Mouse (Mus musculus): ENCODE results near the gene Acvr1b.

Gene Acvr1b

DNA sequence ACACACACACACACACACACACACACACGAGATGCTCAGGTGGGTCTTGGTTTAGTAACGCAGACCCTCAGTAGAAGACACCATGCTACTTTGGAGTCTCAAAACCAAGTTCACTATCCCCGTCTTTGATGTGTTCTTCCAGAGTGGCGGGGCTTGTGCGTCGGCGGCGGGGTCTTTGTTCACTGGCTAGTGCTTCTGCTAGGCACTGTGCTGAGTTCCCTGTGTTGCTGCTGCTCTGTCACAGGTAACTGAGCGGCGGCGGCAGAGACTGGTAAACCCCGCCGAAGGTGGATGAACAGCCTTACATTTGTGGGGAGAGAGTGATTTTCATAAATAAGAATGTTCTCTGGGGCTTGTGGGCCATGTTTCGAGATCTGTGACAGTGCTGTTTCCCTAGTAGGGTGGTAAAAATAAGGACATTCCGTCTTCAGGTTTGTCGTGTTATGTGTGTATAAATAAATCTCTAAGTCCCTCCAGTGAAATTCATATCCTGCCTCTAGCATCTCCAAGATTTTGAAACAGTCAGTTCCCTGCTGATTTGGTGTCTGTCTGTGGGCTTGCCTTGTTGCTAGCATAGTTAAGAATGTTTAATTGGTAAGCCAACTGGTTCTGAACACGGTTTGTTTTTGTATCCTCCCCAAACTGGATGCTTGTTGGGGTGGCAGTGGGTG, 1.9 kb downstream of the Acvr1b start:
- DNase-seq = peak in 1 of 2 experiments; percentile 66

DNA sequence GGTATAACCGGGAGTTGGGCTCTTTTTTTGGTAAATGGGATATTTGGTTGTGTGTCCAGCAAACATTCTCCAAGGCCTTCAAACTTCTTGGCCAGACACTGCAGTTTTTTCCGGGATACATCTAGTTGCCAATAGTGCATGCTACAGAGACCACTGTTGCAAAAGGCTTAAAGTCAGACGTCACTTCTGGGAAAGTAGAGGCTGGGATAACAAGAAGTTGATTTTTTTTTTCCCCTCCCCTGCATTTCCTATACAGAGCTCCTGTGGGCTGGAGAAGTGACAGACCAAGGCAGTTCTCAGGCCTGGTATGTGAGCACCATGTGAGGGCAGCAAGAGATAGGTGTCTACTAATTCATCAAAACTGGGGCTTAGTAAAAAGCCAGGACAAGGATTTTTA, 2.4 kb downstream of the Acvr1b start:
- peak in 1 of 2 experiments; percentile 20 for DNase-seq

DNA sequence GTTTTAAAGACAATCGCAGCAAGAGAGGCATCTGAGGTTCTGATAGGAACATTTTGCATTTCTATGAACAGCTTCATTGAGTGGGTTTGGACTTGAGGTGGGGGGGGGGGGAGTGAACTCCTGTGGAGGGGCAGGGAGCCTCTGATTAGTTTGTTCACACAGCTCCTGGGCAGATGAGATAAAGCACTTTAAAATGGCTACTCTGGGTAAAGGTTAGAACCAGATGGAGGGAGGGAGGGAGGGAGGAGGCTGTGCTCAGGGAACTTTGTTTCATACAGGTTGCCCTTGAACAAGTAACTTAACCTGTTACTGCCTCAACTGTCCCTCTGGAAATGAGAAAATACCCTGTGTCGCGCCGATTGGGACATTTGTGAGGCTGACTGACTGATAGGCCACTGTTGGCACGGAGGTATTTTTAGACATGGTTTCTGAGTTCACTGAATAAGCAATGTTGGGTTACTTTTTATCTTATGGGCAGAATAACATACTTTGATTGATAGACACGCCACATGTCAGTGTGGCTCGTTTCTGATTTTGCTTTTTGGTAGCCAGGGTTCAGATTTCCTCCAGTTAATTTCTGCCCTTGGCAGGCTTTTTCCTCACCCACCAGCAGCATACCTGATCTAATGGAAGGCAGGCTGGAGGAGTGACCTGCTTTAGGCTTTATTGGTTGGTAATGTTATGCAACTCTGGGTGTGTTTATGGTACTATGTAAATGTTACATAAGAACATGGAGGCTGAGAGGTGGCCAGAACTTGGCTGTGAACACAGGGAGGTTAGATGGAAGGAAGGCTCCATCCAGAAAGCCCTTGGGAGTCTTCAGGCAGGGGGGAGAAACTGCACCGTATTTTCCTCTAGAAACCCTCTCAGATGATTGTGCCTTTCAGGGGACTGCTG, 3.2 kb downstream of the Acvr1b start:
- DNase-seq = peak in 1 of 2 experiments; percentile 26

DNA sequence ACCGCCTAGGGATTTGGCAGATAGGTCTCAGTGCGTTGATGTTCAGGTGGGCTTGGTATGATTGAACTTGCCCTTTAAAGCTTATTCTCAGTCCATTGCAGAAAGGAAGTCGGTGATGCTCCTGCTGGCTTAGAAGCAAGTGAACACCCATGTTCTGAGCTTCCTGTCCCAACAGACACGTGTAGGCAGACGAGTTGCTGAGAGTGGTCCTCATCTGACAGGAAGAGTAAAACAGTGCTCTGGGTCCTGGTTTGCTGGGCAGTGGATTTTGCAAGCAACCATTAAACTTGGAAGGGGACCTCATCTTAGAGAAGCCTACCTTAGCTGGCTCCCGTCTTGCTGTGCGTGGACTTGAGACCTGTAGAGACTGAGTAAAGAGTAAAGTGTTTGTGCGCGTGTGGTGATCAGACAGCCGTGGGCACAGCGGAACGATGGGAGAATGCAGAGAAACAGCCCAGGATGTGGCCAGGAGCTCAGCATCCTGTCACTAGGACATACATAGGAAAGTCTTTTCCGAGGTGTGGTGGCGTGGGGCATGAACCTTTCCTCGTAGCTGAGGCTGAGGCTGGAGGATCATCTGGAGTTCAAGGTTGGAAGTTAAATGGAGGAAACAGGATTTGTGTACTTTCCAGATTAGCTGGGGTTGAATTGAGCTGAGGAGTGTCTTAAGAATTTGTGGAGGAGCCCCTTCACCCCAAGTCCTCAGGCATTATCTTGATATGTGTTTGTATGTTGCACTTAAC, 6.7 kb downstream of the Acvr1b start:
- DNase-seq = peak in 1 of 2 experiments; percentile 46

DNA sequence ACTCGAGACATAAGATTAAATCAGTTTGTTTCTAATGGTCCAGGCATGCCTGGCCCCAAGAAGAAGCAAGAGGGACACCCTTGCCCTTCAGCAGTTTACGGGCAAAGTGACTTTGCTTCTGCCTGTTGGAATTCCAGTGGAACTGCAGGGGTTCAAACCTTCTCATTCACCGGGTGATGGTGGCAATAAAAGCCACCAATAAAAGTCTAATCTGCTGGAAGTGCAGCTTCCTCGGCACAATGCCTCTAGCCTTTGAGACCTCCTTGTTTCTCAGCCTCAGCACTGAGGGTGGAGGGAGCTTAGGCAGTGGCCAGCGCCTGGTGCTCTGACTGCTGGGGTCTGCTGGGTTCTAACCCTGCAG, 7.2 kb downstream of the Acvr1b start:
- DNase-seq = no peak

DNA sequence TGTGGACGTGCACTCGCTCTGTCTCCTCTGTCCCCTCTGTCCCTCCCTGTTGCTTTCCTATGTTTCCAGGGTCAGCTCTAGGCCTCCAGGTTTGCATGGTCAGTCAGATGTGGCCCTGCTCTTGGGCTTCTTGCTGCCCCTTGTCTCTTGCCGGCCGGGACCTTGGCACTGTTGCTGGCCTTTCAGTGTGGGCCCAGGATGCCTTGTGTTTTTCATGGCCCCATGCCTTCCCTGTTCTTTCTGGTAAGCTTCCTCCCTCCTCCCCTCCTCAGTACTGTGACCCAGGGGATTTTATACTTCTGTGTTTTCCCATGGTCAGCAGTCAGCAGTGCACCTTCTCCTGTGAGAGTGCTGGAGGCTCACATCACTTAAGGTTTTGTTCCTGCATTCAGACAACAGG, 7.6 kb downstream of the Acvr1b start:
- DNase-seq = peak; percentile 56 to 80

DNA sequence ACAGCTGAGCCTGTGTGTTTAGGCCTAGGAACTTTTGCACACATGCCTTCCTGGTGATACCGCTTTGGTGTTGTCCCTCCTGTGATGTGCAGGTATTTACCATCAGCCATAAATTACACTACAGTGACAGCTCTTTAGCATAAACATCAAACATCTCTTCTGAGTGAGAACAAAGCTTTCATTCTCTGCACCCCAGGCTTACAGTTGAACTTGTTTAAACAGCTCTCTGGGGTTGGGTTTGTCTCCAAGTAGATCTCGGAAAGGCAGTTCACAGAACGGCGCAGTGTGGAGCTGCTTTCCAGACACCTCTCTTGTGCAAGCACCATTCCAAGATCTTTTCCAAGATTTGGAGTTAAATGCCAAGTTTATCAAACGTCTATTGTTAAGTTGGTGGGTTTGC, 8.8 kb downstream of the Acvr1b start:
- no peak for DNase-seq

DNA sequence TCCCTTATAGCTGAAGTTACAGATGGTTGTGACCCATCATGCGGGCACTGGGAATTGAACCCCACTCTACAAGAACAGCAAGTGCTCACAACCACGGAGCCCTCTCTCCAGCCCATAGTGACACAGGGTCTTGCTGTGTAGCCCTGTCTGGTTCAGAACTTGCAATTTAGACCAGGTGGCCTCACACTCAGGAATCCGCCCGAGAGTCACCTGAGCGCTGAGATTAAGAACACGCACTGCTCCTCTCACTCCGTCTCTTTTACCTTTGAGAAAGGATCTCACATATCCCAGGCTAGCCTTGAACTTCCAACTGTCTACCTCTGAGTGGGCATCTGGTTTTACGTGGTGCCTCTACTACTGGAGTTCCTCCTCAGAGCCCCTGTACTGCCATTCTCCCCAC, 10.4 kb downstream of the Acvr1b start:
- no peak for DNase-seq

DNA sequence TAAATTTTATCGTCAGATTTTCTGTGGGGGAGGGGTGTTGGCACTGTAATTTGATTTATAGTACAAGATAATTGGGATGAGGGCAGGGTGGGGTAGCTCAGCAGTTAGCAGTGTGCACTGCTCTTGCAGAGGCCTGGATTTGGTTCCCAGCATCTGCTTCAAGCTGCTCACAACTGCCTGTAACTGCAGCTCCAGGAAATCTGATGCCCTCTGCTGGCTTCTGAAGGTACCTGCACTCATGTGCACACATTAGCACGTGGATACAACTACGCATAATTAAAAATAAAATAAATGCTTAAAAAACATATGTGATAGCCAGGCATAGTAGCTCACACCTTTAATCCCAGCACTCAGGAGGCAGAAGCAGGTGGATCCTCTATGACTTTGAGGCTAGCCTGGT, 11.7 kb downstream of the Acvr1b start:
- no peak for DNase-seq

DNA sequence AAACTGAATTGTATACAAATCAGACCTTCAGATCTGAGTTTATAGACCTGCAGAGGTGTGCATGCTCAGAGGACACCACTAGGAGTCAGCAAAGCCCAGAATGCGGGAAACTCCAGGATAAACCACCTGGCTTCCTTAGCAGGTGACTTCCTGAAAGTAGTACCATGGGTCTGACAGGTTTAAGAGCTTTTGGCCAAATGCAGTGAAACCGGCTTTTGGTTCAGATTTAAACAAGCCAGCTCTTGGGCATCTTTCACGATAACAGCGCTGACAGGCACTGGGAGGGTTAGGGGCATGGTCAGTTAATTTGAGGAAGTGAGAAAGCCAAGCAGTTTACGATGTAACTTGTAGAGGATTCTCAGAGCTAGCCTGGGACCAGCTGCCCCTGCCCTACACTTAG, 14.0 kb downstream of the Acvr1b start:
- peak in 1 of 2 experiments; percentile 47 for DNase-seq

DNA sequence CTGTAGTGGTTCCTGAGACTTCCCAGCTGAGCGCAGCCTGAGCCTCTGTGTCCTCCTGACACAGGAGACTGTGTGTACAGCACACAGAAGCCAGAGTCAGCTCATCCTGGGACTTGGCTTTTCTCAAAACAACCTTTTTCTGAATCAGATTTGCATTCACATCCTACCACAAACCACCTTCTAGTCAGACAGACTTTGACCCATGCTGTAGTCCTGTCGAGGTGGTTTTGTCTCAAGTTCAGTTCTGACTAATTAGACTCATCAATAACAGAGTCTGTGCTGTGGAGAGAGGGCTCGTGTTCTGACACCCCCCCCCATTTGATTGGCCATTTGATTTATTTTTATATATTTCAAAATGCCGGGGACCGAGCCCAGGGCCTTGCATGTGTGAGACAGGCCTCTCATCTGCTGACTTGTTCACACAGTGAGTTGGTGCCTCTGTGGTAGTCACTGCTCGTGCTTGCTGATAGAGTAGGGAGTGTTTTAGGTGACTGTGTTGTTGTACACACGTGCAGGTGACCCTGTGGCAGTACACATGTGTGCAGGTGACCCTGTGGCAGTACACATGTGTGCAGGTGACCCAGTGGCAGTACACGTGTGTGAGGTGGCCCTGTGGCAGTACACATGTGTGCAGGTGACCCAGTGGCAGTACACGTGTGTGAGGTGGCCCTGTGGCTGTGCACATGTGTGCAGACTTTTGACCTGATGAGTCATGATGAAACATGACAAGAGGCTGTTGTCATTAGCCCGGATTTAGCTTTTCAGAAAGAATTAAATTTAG, 16.3 kb downstream of the Acvr1b start:
- no peak for DNase-seq

DNA sequence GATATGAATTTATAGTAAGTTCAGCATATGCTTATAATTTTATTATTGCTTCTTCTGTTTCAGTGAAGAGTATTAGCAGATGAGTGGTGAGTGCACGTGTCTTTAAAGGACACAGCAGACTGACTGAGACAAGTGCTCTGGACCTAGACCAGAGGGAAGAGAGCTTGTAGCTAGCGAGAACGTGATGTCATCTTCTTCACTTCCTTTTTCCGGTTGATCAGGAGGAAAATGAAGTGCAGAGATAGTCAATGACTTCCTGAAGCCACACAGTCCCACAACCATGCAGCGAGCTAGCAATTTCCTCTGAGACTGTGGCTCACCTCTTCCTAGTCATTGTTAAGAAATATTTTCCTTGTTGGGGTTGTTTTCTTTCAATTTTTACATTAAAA, 16.9 kb downstream of the Acvr1b start:
- DNase-seq = no peak

DNA sequence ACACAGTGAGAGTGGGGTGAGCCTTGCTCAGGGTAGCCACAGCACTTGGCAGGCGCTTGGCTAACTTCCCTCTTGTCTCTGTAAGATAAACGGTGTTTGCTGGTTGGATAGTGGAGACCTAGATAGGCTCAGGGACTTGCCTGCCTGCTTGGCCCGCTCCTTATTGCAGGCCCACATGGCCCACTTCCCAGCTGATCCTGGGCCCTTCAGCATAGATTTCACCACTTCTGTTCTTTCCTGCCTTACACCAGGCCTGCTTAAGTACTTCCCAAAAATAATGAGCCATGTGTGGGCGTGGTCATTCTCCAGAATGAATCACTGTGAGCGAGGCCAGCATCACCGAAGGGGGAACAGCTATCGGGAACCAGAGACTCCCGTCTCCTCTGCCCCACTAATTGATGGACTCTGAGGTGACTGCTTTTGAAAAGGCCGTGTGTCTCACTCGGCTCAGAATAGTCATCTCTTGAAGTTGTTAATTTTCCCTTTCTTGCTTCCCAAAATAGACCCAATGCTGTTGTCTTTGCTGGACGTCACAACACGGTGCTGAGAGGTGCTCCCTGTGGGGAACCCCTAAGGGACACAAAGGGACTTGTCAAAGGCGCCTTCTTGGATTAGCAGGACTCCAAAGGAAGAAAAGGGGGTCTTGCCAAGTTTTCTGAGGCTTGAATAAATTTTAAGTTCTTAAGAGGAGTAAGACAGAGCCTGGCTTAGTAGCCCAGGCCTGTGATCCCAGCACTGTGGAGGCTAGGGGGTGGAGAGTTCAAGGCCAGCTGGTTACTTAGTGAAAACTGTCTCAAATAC, 17.8 kb downstream of the Acvr1b start:
- no peak for DNase-seq

DNA sequence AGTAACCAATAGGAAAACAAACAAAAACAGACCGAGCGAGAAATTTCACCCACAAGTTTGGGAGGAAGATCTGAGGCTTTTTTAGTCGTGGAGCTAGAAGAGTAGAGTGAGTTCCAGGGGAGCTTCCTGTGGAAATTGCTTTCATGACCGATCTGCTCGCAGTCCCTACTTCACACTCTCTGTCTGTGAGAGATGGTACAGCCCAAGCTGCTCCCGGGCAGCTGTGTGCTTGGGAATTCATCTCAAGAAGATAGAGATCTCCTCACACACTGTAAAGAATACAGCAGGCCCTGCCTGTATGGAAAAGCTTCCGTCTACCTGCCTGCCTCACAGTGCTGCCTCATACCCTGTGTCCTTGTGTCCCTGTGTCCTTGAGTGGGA, 18.4 kb downstream of the Acvr1b start:
- DNase-seq = no peak

DNA sequence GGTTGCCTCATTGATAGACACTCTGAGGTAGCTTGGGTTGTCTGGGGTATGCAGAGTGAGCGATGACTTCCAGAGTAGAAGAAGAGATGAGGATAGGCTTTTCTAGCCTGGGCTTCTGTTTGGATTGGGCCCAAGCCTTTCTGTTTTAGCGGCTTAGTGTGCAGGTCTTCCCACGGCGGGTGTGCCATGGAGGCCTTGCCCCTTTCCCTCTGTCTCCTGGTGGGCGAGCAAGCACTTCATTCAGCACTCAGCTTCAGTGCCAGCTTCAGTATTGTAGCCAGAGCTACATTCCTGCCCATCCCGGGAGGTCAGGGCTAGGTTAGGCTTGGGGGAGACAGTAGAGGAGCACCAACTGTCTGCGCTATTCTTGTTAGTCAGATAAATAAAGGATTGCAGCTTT, 18.8 kb downstream of the Acvr1b start:
- no peak for DNase-seq

DNA sequence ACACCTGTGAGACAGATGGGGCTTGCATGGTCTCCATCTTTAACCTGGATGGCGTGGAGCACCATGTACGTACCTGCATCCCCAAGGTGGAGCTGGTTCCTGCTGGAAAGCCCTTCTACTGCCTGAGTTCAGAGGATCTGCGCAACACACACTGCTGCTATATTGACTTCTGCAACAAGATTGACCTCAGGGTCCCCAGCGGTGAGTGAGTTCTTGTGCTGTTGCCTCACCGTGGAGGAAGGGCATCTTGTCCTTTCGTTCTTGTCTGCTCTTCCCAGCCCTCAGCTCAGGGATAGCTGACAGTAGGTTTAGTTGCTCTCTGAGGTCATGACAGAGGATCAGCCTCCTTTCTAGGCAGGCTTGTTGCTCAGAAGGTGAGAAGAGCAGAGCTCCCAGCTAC, 20.1 kb downstream of the Acvr1b start:
- DNase-seq = no peak

DNA sequence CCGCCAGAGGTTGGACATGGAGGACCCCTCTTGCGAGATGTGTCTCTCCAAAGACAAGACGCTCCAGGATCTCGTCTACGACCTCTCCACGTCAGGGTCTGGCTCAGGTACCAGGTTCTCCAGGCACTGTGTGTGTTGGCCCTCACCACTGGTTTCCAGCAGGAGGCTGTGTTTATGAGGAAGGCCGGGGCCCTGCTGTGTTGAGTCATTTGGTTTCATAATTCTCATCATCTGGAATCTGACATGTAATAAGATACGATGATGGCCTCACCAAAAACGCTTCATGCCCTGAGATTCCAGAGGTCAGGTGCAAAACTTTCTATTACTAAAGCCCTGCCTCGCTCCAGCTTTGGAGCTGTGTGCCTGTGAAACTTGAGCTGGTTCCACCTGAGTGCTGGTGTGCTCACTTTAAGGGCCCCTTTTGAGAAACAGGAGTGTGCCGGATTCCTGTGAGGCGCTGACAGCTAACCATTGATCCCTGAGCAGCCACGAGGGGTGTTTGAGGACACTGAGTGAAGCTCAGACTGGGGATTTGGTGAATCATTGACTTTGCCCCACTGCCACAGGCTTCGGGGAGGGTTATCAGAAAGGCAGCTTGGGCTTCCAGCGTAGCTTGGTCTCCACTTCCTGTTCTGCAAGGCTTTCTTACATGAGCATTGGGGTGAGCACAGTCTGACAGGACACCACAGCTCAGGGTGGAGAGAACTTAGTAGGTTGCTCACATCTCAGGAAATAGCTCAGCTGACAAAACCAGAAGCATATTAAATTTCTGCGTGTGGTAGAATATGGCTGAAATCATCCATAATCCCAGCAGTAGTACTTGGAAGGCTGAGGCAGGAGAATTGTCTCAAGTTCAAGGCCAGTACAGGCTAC, 21.3 kb downstream of the Acvr1b start:
- DNase-seq = peak; percentile 81 to 95

DNA sequence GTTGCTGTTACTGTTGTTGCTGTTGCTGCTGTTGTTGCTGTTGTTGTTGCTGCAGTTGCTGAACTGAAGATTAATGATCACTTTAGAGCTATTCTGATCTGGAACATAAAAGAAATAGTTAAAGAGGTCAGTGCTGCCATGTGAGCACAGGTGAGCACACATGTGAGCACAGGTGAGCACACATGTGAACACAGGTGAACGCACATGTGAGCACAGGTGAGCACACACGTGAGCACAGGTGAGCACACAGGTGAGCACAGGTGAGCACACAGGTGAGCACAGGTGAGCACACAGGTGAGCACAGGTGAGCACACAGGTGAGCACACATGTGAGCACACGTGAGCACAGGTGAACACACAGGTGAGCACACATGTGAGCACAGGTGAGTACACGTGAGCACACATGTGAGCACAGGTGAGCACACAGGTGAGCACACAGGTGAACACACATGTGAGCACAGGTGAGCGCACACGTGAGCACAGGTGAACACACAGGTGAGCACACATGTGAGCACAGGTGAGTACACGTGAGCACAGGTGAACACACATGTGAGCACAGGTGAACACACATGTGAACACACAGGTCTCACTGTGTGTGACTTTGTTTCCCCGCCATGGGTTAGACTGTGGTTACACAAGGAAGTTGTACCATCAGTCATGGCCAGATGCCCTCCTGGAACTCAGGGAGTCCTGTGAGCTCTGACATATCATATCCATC, 22.4 kb downstream of the Acvr1b start:
- DNase-seq = no peak

DNA sequence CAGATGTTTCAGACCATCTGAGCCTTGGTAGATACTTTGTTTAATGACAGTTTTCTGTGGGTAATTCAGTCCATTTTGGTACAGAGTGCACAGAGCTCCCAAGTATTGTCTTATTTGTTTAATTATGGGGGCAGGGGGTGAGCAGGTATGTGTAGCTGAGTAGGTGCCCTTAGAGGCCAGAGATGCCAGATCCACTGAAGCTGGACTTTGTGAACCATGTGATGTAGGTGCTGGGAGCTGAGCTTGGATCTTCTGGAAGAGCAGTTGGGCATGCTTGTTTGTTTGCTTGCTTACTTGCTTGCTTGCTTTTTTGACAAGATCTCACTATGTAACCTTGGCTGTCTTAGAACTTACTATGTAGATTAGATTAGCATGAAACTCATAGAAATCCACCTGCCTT, 23.1 kb downstream of the Acvr1b start:
- DNase-seq = no peak

DNA sequence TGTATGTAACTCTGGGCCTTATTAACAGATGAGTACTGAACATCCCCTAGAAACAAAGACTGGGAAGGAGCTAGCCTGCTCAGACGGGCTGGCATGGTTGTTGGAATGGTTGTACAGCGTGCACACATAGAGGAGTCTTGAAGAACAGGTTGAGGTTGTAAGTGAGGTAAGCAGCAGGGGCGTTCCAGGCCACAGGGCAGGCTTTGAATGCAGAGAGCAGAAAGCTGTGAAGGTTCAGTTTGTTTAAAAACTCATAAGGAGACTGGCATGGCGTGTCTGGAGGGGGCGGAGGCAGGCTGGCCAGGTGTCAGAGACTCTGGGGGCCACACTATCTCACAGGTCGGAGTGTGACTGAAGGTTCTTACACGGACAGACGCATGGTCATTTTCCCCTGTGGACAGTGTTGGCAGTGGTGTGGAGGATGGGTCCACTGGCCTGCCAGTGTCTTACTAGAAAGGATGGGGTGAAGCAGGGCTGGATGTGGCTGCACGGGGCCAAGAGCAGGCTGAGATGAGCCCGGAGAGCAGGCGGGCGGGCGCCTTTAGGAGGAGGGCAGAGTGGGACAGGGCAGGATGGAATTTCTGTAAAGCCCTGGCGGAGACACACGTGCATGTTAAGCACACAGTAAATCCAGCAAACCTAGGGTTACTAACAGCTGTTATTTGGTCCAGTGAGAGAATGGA, 23.8 kb downstream of the Acvr1b start:
- DNase-seq = peak; percentile 39 to 79
